Mouse (Mus musculus): ENCODE data around the gene Adamts5. TPM values are rescaled to one million over a fixed set of nuclear protein-coding genes. Genes with fewer than 3 reads are reported as not detected.

The Adamts5 gene
- polyA plus RNA-seq, 1 experiment = 0.55 TPM

- no peak for DNase-seq
- Histone ChIP-seq H3K4me1 (replicated peaks; ENCODE audit: control insufficient read depth, insufficient read depth, low read length) (no peaks in the 10 kb centered on the region), H3K4me3 (ENCODE audit: control insufficient read depth, insufficient read depth, low read length) (no peak overlapping the region), H3K36me3 (ENCODE audit: control insufficient read depth, insufficient read depth, low read length) (no peaks in the 10 kb centered on the region), H3K27ac (ENCODE audit: control insufficient read depth, insufficient read depth, low read length) (no peak overlapping the region), H3K27me3 (ENCODE audit: control insufficient read depth, insufficient read depth, low read length) (no peaks in the 10 kb centered on the region; the same call in 1 of the 2 replicates)
- WGBS = 8% methylated on average over 44 of the region's 45 CpGs
- TF ChIP-seq POLR2A (IDR thresholded peaks at IDR 0.05; ENCODE audit: control insufficient read depth, extremely low read depth, insufficient read depth, low read length, poor library complexity) = no peak
- no peak for TF ChIP-seq CTCF (IDR thresholded peaks at IDR 0.05; ENCODE audit: borderline replicate concordance, control insufficient read depth, extremely low read depth, insufficient read depth, low read length, poor library complexity)
Measured at GRCm38 (mm10) chr16:85899790-85900587, 1.6 kb downstream of the Adamts5 start.

- WGBS = 38% methylated on average over 25 of the region's 25 CpGs
- TF ChIP-seq CTCF (IDR thresholded peaks at IDR 0.05; ENCODE audit: borderline replicate concordance, control insufficient read depth, extremely low read depth, insufficient read depth, low read length, poor library complexity) (no peak), POLR2A (IDR thresholded peaks at IDR 0.05; ENCODE audit: control insufficient read depth, extremely low read depth, insufficient read depth, low read length, poor library complexity) (no peak)
- DNase-seq = no peak
- no peaks in the 10 kb centered on the region; the same call in 1 of the 2 replicates for H3K27me3 ChIP-seq (ENCODE audit: control insufficient read depth, insufficient read depth, low read length)
- H3K27ac ChIP-seq (ENCODE audit: control insufficient read depth, insufficient read depth, low read length) = no peak overlapping the region
- no peaks in the 10 kb centered on the region for H3K4me1 ChIP-seq (replicated peaks; ENCODE audit: control insufficient read depth, insufficient read depth, low read length)
- no peaks in the 10 kb centered on the region for H3K36me3 ChIP-seq (ENCODE audit: control insufficient read depth, insufficient read depth, low read length)
- no peak overlapping the region for H3K4me3 ChIP-seq (ENCODE audit: control insufficient read depth, insufficient read depth, low read length)
Measured at GRCm38 (mm10) chr16:85899301-85899721, 2.3 kb downstream of the Adamts5 start.

GRCm38 (mm10) chr16:85898816-85899215 lies 2.8 kb downstream of the Adamts5 start:
- Histone ChIP-seq H3K4me1 (replicated peaks; ENCODE audit: control insufficient read depth, insufficient read depth, low read length) (no peaks in the 10 kb centered on the region), H3K27me3 (ENCODE audit: control insufficient read depth, insufficient read depth, low read length) (no peaks in the 10 kb centered on the region; the same call in 1 of the 2 replicates), H3K36me3 (ENCODE audit: control insufficient read depth, insufficient read depth, low read length) (no peaks in the 10 kb centered on the region), H3K4me3 (ENCODE audit: control insufficient read depth, insufficient read depth, low read length) (no peak overlapping the region), H3K27ac (ENCODE audit: control insufficient read depth, insufficient read depth, low read length) (no peak overlapping the region)
- TF ChIP-seq POLR2A (IDR thresholded peaks at IDR 0.05; ENCODE audit: control insufficient read depth, extremely low read depth, insufficient read depth, low read length, poor library complexity) (no peak), CTCF (IDR thresholded peaks at IDR 0.05; ENCODE audit: borderline replicate concordance, control insufficient read depth, extremely low read depth, insufficient read depth, low read length, poor library complexity) (no peak)
- DNase-seq = no peak
- 87% methylated on average over 10 of the region's 10 CpGs for WGBS

- H3K27ac ChIP-seq (ENCODE audit: control insufficient read depth, insufficient read depth, low read length) = no peak overlapping the region
- H3K27me3 ChIP-seq (ENCODE audit: control insufficient read depth, insufficient read depth, low read length) = no peaks in the 10 kb centered on the region; the same call in 1 of the 2 replicates
- TF ChIP-seq CTCF (IDR thresholded peaks at IDR 0.05; ENCODE audit: borderline replicate concordance, control insufficient read depth, extremely low read depth, insufficient read depth, low read length, poor library complexity) (no peak), POLR2A (IDR thresholded peaks at IDR 0.05; ENCODE audit: control insufficient read depth, extremely low read depth, insufficient read depth, low read length, poor library complexity) (no peak)
- H3K4me1 ChIP-seq (replicated peaks; ENCODE audit: control insufficient read depth, insufficient read depth, low read length) = no peaks in the 10 kb centered on the region
- WGBS = 80% methylated on average over 4 of the region's 4 CpGs
- DNase-seq = no peak
- H3K4me3 ChIP-seq (ENCODE audit: control insufficient read depth, insufficient read depth, low read length) = no peak overlapping the region
- no peaks in the 10 kb centered on the region for H3K36me3 ChIP-seq (ENCODE audit: control insufficient read depth, insufficient read depth, low read length)
Measured at GRCm38 (mm10) chr16:85898391-85898790, 3.2 kb downstream of the Adamts5 start.

- 84% methylated on average over 3 of the region's 3 CpGs for whole genome bisulfite sequencing
- TF ChIP-seq POLR2A (IDR thresholded peaks at IDR 0.05; ENCODE audit: control insufficient read depth, extremely low read depth, insufficient read depth, low read length, poor library complexity) (no peak), CTCF (IDR thresholded peaks at IDR 0.05; ENCODE audit: borderline replicate concordance, control insufficient read depth, extremely low read depth, insufficient read depth, low read length, poor library complexity) (no peak)
- Histone ChIP-seq H3K4me1 (replicated peaks; ENCODE audit: control insufficient read depth, insufficient read depth, low read length) (no peaks in the 10 kb centered on the region), H3K4me3 (ENCODE audit: control insufficient read depth, insufficient read depth, low read length) (no peak overlapping the region), H3K27me3 (ENCODE audit: control insufficient read depth, insufficient read depth, low read length) (no peaks in the 10 kb centered on the region; the same call in 1 of the 2 replicates), H3K36me3 (ENCODE audit: control insufficient read depth, insufficient read depth, low read length) (no peaks in the 10 kb centered on the region), H3K27ac (ENCODE audit: control insufficient read depth, insufficient read depth, low read length) (no peak overlapping the region)
- no peak for DNase-seq
Measured at GRCm38 (mm10) chr16:85897854-85898253, 3.8 kb downstream of the Adamts5 start.

GRCm38 (mm10) chr16:85895948-85896347 lies 5.7 kb downstream of the Adamts5 start:
- Histone ChIP-seq H3K27ac (ENCODE audit: control insufficient read depth, insufficient read depth, low read length) (no peak overlapping the region), H3K4me1 (replicated peaks; ENCODE audit: control insufficient read depth, insufficient read depth, low read length) (no peaks in the 10 kb centered on the region), H3K36me3 (ENCODE audit: control insufficient read depth, insufficient read depth, low read length) (no peaks in the 10 kb centered on the region), H3K27me3 (ENCODE audit: control insufficient read depth, insufficient read depth, low read length) (no peaks in the 10 kb centered on the region; the same call in 1 of the 2 replicates), H3K4me3 (ENCODE audit: control insufficient read depth, insufficient read depth, low read length) (no peak overlapping the region)
- WGBS = 89% methylated on average over 4 of the region's 4 CpGs
- DNase-seq = no peak
- TF ChIP-seq CTCF (IDR thresholded peaks at IDR 0.05; ENCODE audit: borderline replicate concordance, control insufficient read depth, extremely low read depth, insufficient read depth, low read length, poor library complexity) = no peak
- TF ChIP-seq POLR2A (IDR thresholded peaks at IDR 0.05; ENCODE audit: control insufficient read depth, extremely low read depth, insufficient read depth, low read length, poor library complexity) = no peak
